Mouse (Mus musculus): Measurements from ENCODE around the gene Ccin.

Gene Ccin

GRCm38 (mm10) chr4:44013391-44014070, 30.2 kb downstream of the Ccin start:
- peak in 1 of 2 experiments; percentile 1 for DNase-seq

- DNase-seq = peak in 1 of 2 experiments; percentile 2
Observed at GRCm38 (mm10) chr4:44016071-44016470, 32.8 kb downstream of the Ccin start.

DNA sequence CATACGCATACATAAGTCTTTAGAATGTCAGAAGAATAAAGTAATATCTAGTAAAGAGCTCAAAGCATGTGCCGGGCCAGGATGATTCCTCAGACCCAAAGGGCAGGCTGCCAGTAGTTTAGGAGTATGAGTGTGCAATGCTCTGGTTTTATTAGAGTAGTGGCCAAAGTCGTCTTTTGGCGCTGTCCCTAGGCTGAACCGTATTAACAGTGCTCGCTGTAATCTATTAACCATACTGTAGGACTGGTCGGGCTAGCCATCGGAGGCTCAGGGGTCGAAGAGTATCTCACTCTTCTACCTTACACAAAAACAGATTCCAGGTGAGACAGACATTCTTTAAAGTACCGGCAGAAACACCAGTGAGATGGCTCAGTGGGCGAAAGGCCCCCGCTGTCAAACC, 33.5 kb downstream of the Ccin start:
- DNase-seq = peak in 1 of 2 experiments; percentile 2

GRCm38 (mm10) chr4:44022323-44022722, 39.0 kb downstream of the Ccin start:
- DNase-seq = peak in 1 of 2 experiments; percentile 0

GRCm38 (mm10) chr4:44022766-44023165, 39.5 kb downstream of the Ccin start:
- peak in 1 of 2 experiments; percentile 4 for DNase-seq

DNA sequence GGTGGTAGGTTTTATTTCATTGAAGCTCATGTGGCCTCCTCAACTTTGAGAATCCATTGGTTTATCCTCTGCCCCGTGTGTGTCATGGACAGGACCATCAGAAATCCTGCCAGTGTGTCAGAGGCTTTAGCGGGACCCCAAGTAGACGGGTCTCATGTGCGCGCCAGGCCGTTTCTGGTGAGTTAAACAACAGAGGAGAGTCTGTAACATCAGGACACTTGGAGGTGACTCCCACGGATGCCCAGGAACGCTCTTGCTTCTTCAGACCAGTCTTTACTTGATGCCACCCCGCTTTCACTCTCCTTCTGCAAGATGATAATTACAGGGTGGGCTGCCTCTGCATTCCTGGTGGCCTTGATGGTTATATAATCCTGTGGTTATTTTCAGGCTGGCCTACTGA, 40.4 kb downstream of the Ccin start:
- peak in 1 of 2 experiments; percentile 4 for DNase-seq

- peak in 1 of 2 experiments; percentile 1 for DNase-seq
Observed at GRCm38 (mm10) chr4:44024241-44024640, 41.0 kb downstream of the Ccin start.

GRCm38 (mm10) chr4:44025570-44025969, 42.3 kb downstream of the Ccin start:
- DNase-seq = no peak

GRCm38 (mm10) chr4:44028303-44029135, 45.2 kb downstream of the Ccin start:
- peak; percentile 25 to 46 for DNase-seq

- peak; percentile 57 to 67 for DNase-seq
Observed at GRCm38 (mm10) chr4:44029661-44030066, 46.4 kb downstream of the Ccin start.

GRCm38 (mm10) chr4:44031521-44031920, 48.2 kb downstream of the Ccin start:
- peak; percentile 60 to 70 for DNase-seq
